Mouse (Mus musculus) right cerebral cortex, postnatal 10 days (tissue): Measurements from ENCODE around the gene Gls2.

Experiments used
- DNase-seq, 2 experiments: peaks; one replicate each; pipeline ENCODE4 v3.0.0; 2021; ENCODE audit warnings: low spot score in 2 of 2

Gls2 gene

GRCm38 (mm10) chr10:128231697-128232419, 37.6 kb downstream of the Gls2 start, which contains the start of gene Timeless:
TSS of gene Timeless (plus strand) at chr10:128232065.
- peak; percentile 85 to 89 for DNase-seq

- peak; percentile 66 to 68 for DNase-seq
Measured at GRCm38 (mm10) chr10:128232420-128232985, 38.2 kb downstream of the Gls2 start.

- no peak for DNase-seq
Measured at GRCm38 (mm10) chr10:128236321-128236720, 42.1 kb downstream of the Gls2 start.

- no peak for DNase-seq
Measured at GRCm38 (mm10) chr10:128237807-128238480, 43.7 kb downstream of the Gls2 start.

- no peak for DNase-seq
Measured at GRCm38 (mm10) chr10:128239140-128239539, 44.9 kb downstream of the Gls2 start.

GRCm38 (mm10) chr10:128240131-128240530, 45.9 kb downstream of the Gls2 start:
- no peak for DNase-seq

GRCm38 (mm10) chr10:128243252-128243651, 49.0 kb downstream of the Gls2 start:
- DNase-seq: no peak

GRCm38 (mm10) chr10:128244121-128244520, 49.9 kb downstream of the Gls2 start:
- DNase-seq: no peak

- DNase-seq: no peak
Measured at GRCm38 (mm10) chr10:128247020-128247732, 52.9 kb downstream of the Gls2 start.

GRCm38 (mm10) chr10:128250565-128250964, 56.3 kb downstream of the Gls2 start:
- DNase-seq: no peak

GRCm38 (mm10) chr10:128253677-128254255, 59.5 kb downstream of the Gls2 start, which contains the start of gene Apon:
TSS of gene Apon (plus strand) at chr10:128254096.
- no peak for DNase-seq

GRCm38 (mm10) chr10:128255925-128256324, 61.7 kb downstream of the Gls2 start:
- no peak for DNase-seq

- no peak for DNase-seq
Measured at GRCm38 (mm10) chr10:128256328-128256727, 62.1 kb downstream of the Gls2 start.

- no peak for DNase-seq
Measured at GRCm38 (mm10) chr10:128258953-128259352, 64.7 kb downstream of the Gls2 start.
